Mouse (Mus musculus): ENCODE data around the gene Sgo1.

GRCm38 (mm10) chr17:53688877-53689802 lies at the start of gene Sgo1:
- TF ChIP-seq POLR2A (IDR thresholded peaks at IDR 0.05; ENCODE audit: control insufficient read depth in 1 of 2, insufficient read depth in 1 of 2, low read depth in 1 of 2, low read length in 2 of 2, poor library complexity in 1 of 2) (peak; percentile 87 to 93), CTCF (IDR thresholded peaks at IDR 0.05 in 2 of 3, conservative IDR thresholded peaks at IDR 0.05 in 1 of 3; ENCODE audit: control insufficient read depth in 1 of 3, insufficient read depth in 1 of 3, low read depth in 2 of 3, low read length in 3 of 3, poor library complexity in 1 of 3, severe bottlenecking in 1 of 3) (peak in 2 of 3 experiments; percentile 23 to 40; a peak in 5 of 6 replicates), TAL1 (IDR thresholded peaks at IDR 0.05; ENCODE audit: low read length) (no peak), MAFK (IDR thresholded peaks at IDR 0.05; ENCODE audit: borderline replicate concordance, low read depth, low read length) (no peak), EP300 (IDR thresholded peaks at IDR 0.05; ENCODE audit: low read depth in 1 of 2, low read length in 2 of 2) (peak in 1 of 2 experiments; percentile 34; a peak in 2 of 4 replicates), CHD2 (IDR thresholded peaks at IDR 0.05; ENCODE audit: low read length) (no peak), RCOR1 (IDR thresholded peaks at IDR 0.05; ENCODE audit: low read depth, low read length) (peak; percentile 42; the same call in 1 of the 2 replicates), ZNF384 (IDR thresholded peaks at IDR 0.05; ENCODE audit: low read depth, low read length) (no peak), ZMIZ1 (IDR thresholded peaks at IDR 0.05; ENCODE audit: low read depth, low read length) (peak; percentile 93), SIN3A (IDR thresholded peaks at IDR 0.05; ENCODE audit: low read length) (peak; percentile 86), POLR2AphosphoS5 (IDR thresholded peaks at IDR 0.05; ENCODE audit: borderline replicate concordance, low read depth, low read length) (no peak; the same call in 1 of the 2 replicates)
